Mouse (Mus musculus) megakaryocyte, embryonic 14.5 days (primary cell): ENCODE measurements at regions not wholly inside any gene's neighbourhood (a gene's known extent, or its start where the extent isn't known, plus 50 kb on each side); places are given as distances from the start of the nearest gene placed in this dataset.

Experiments
- FLI1 ChIP-seq: IDR thresholded peaks from 2 replicates; pipeline ENCODE4 v1.6.1; 2012; ENCODE audit warnings: low read length, inconsistent platforms, mixed read lengths
- GATA1 ChIP-seq: IDR thresholded peaks from 3 replicates; pipeline ENCODE4 v1.6.1; 2012; ENCODE audit warnings: mixed read lengths, low read length, inconsistent platforms, borderline replicate concordance

- TF ChIP-seq FLI1 (no peak), GATA1 (no peak)
These were observed 485.4 kb upstream of the Zmiz1 start for GRCm38 (mm10) chr14:24973591-24973990.
